Mouse (Mus musculus) c-Kit-positive CD71-positive TER-119-negative erythroid progenitor cells, embryonic 14.5 days (primary cell): Measurements from ENCODE around the gene Rwdd2a.

Source experiments
- DNase-seq: peaks from one replicate; pipeline ENCODE4 v3.0.0-alpha.2; 2013; ENCODE audit warnings: low read depth

Gene Rwdd2a

GRCm38 (mm10) chr9:86571540-86572135 is at the start of gene Rwdd2a, which contains the start of gene Pgm3:
Rwdd2a (plus strand) TSS chr9:86571991.
Pgm3 (minus strand) TSS chr9:86571842.
- DNase-seq: peak; percentile 83

- DNase-seq: no peak
Observed at GRCm38 (mm10) chr9:86522335-86522734, 49.5 kb upstream of the Rwdd2a start.

- no peak for DNase-seq
Observed at GRCm38 (mm10) chr9:86525600-86525999, 46.2 kb upstream of the Rwdd2a start.

- no peak for DNase-seq
Observed at GRCm38 (mm10) chr9:86534071-86534470, 37.7 kb upstream of the Rwdd2a start.

- no peak for DNase-seq
Observed at GRCm38 (mm10) chr9:86543451-86543850, 28.3 kb upstream of the Rwdd2a start.

GRCm38 (mm10) chr9:86544559-86544958 is 27.2 kb upstream of the Rwdd2a start:
- DNase-seq: no peak

GRCm38 (mm10) chr9:86549637-86550162 is 22.1 kb upstream of the Rwdd2a start:
- DNase-seq: no peak

GRCm38 (mm10) chr9:86550717-86551116 is 21.1 kb upstream of the Rwdd2a start:
- no peak for DNase-seq

GRCm38 (mm10) chr9:86553886-86554285 is 17.9 kb upstream of the Rwdd2a start:
- DNase-seq: no peak

- DNase-seq: no peak
Observed at GRCm38 (mm10) chr9:86554641-86555040, 17.1 kb upstream of the Rwdd2a start.

- DNase-seq: no peak
Observed at GRCm38 (mm10) chr9:86560543-86560942, 11.2 kb upstream of the Rwdd2a start.

GRCm38 (mm10) chr9:86569314-86569910 is 2.4 kb upstream of the Rwdd2a start:
- DNase-seq: no peak

- DNase-seq: no peak
Observed at GRCm38 (mm10) chr9:86570261-86570890, 1.4 kb upstream of the Rwdd2a start.

GRCm38 (mm10) chr9:86570946-86571345 is 845 bp upstream of the Rwdd2a start:
- DNase-seq: no peak

GRCm38 (mm10) chr9:86572196-86572595 is 405 bp downstream of the Rwdd2a start:
- DNase-seq: no peak

GRCm38 (mm10) chr9:86572636-86573291 is 973 bp downstream of the Rwdd2a start:
- DNase-seq: peak; percentile 82

- DNase-seq: no peak
Observed at GRCm38 (mm10) chr9:86573616-86574303, 2.0 kb downstream of the Rwdd2a start.

GRCm38 (mm10) chr9:86575178-86575577 is 3.4 kb downstream of the Rwdd2a start:
- DNase-seq: no peak

- DNase-seq: no peak
Observed at GRCm38 (mm10) chr9:86579657-86580056, 7.9 kb downstream of the Rwdd2a start.

- DNase-seq: peak; percentile 60
Observed at GRCm38 (mm10) chr9:86583740-86584139, 11.9 kb downstream of the Rwdd2a start.

- no peak for DNase-seq
Observed at GRCm38 (mm10) chr9:86587019-86587795, 15.4 kb downstream of the Rwdd2a start.
